Mouse (Mus musculus) myocyte (in vitro differentiated cells): ENCODE results near the gene Gm10959.

Source experiments
- CEBPB ChIP-seq: IDR thresholded peaks from 2 replicates; pipeline ENCODE4 v1.6.1; 2011; ENCODE audit warnings: mild to moderate bottlenecking, moderate library complexity; ENCODE audit not compliant: poor library complexity, insufficient read depth, severe bottlenecking
- E2F4 ChIP-seq: IDR thresholded peaks from one replicate; pipeline ENCODE4 v1.6.1; 2011; ENCODE audit warnings: mild to moderate bottlenecking, control low read depth, moderate library complexity; ENCODE audit not compliant: insufficient read depth
- MAX ChIP-seq: IDR thresholded peaks from one replicate; pipeline ENCODE4 v1.6.1; 2011; ENCODE audit warnings: low read depth, mild to moderate bottlenecking, control low read depth
- MYOD1 ChIP-seq, 3 experiments: IDR thresholded peaks; one replicate each; pipeline ENCODE4 v1.6.1; 2011; ENCODE audit warnings: control low read depth in 2 of 3, low read depth in 2 of 3, mild to moderate bottlenecking in 2 of 3, moderate library complexity in 1 of 3; ENCODE audit not compliant: insufficient read length in 2 of 3, control insufficient read depth in 1 of 3
- MYOG ChIP-seq, 3 experiments: IDR thresholded peaks; one replicate each; pipeline ENCODE4 v1.6.1; 2011; ENCODE audit warnings: control low read depth in 2 of 3, low read depth in 2 of 3, mild to moderate bottlenecking in 2 of 3; ENCODE audit not compliant: insufficient read length in 2 of 3, control insufficient read depth in 1 of 3, insufficient read depth in 1 of 3
- POLR2A ChIP-seq: IDR thresholded peaks from one replicate; pipeline ENCODE4 v1.6.1; 2011; ENCODE audit warnings: low read depth, mild to moderate bottlenecking, control low read depth, moderate library complexity; ENCODE audit not compliant: insufficient read length
- POLR2AphosphoS2 ChIP-seq: IDR thresholded peaks from one replicate; pipeline ENCODE4 v1.6.1; 2011; ENCODE audit warnings: low read depth, control low read depth; ENCODE audit not compliant: insufficient read length
- REST ChIP-seq: IDR thresholded peaks from one replicate; pipeline ENCODE4 v1.6.1; 2011; ENCODE audit warnings: mild to moderate bottlenecking, control low read depth, moderate library complexity; ENCODE audit not compliant: insufficient read depth, insufficient read length
- TCF12 ChIP-seq: IDR thresholded peaks from one replicate; pipeline ENCODE4 v1.6.1; 2011; ENCODE audit warnings: mild to moderate bottlenecking, control low read depth; ENCODE audit not compliant: poor library complexity, insufficient read depth, severe bottlenecking
- TCF3 ChIP-seq: IDR thresholded peaks from one replicate; pipeline ENCODE4 v1.6.1; 2011; ENCODE audit warnings: low read depth, control low read depth; ENCODE audit not compliant: insufficient read length
- USF1 ChIP-seq: IDR thresholded peaks from one replicate; pipeline ENCODE4 v1.6.1; 2011; ENCODE audit warnings: low read depth, mild to moderate bottlenecking, control low read depth, moderate library complexity

- TF ChIP-seq POLR2A (no peak), CEBPB (no peak), POLR2AphosphoS2 (no peak), REST (no peak), E2F4 (no peak), TCF12 (no peak), MAX (no peak), MYOD1 (IDR thresholded peaks at IDR 0.05; ENCODE audit: control insufficient read depth in 1 of 3, insufficient read length in 2 of 3, low read depth in 2 of 3) (no peak), USF1 (no peak), MYOG (IDR thresholded peaks at IDR 0.05; ENCODE audit: control insufficient read depth in 1 of 3, insufficient read depth in 1 of 3, insufficient read length in 2 of 3, low read depth in 2 of 3) (no peak), TCF3 (no peak)
Observed at GRCm38 (mm10) chr3:122916191-122916680, 2.9 kb downstream of the Gm10959 start.
